Mouse (Mus musculus): ENCODE results near the gene Ppp1r13b. TPM values are rescaled to one million over a fixed set of nuclear protein-coding genes. Genes with fewer than 3 reads are reported as not detected.

Ppp1r13b gene
- polyA plus RNA-seq, 1 experiment: 0.81 TPM

DNA sequence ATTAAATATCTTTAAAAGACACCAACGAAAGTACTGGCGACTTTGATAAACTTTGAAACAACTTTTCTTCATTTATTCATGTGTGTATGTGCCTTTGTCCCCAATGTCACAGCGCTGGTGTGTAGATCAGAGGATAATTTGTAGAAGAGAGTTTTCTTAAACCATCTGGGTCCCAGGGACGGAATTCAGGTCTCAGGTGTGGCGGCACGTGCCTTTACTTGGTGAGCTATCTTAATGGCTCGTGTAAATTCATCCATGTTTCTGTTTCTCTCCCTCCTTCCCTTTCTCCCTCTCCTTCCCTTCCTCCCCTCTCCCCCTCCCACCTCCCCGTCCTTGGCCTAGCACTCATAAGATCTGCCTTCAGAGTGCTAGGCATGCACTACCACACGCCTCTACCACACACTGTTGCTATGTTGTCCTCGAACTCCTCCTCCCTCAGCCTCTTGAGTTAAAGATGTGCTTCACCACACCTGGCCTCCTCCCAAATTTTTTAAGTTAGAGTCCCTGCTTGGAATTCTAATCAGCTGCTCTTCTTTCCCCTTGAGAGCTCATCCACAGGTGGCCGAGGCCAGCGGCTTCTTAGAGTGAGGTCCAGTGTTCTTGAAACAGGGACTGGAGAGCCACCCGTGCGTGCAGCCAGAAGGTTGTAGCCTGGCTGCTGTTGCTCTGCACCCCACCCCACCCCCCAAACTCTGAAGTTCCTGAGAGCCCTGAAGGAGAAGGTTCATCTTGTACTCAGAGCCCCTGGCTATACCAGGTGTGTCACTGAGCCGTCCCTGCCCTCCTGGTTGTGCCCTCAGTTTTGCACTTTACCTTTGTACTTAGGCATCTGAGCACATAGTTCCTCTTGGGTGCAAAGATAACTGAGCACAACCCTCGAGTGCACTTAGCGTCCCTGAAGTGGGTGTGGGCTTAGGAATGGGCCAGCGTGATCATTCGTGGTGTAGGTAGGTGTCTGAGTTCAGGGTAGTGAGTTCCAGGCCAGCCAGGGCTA lies 92.8 kb downstream of the Ppp1r13b start:
- peaks cover 58% of the 10 kb centered on the region for H3K36me3 ChIP-seq (ENCODE audit: control insufficient read depth)
- peaks cover 87% of the 10 kb centered on the region for H3K4me1 ChIP-seq (ENCODE audit: control insufficient read depth)
- H3K4me3 ChIP-seq (replicated peaks): peak overlapping the region; percentile 90
- no peaks in the 10 kb centered on the region for H3K9me3 ChIP-seq (ENCODE audit: control insufficient read depth, low read length)
- no peaks in the 10 kb centered on the region for H3K27me3 ChIP-seq (ENCODE audit: control insufficient read depth)
- TF ChIP-seq GATA1 (IDR thresholded peaks at IDR 0.05; ENCODE audit: low read length) (no peak), TAL1 (IDR thresholded peaks at IDR 0.05; ENCODE audit: low read length) (no peak)

DNA sequence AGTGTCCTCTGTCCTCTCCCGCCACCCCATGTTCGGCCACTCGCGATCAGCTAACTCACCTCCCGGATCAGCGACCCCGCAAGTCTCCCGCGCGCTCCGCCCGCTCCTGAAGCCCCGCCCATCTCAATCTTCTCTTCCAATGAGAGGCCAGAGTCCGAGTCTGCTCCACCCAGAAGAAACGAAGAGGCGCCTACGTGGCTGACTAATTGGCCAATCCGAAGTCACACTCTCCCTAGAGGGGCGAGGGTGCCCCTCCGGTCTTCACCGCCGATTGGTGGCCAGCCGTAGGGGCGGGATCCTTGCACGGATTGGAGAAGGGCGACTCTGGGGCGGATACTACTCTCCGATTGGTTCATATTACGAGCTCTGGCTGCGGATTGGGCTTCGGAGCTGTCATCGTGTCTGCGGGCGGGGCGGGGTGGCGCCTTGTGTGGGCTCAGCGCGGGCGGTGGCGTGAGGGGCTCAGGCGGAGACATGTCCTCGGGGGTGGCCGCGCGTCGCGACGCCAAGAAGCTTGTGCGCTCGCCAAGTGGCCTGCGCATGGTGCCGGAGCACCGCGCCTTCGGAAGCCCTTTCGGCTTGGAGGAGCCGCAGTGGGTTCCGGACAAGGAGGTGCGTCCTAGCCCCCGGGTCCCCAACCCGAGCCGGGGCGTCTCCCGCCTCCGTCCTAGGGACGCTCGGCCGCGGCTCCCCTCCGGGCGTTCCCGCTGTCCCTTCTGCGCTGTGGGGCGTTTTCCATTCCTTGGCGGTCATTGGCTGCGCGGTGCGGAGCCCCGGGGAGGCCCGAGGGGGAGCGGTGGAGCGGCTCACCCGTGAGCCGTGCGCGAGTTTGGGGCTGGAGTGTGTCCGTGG lies 93.9 kb downstream of the Ppp1r13b start, which contains the start of the genes Xrcc3 and Zfyve21:
Xrcc3 (minus strand) TSS at position 108 of the 852 bp plus-strand sequence.
Zfyve21 (plus strand) TSS at position 405 of the 852 bp plus-strand sequence.
- peak within 1 kb of the TSS; percentile 90 for H3K4me3 ChIP-seq (replicated peaks)
- peaks cover 90% of the 10 kb centered on the region for H3K4me1 ChIP-seq (ENCODE audit: control insufficient read depth)
- peaks cover 60% of the 10 kb centered on the region for H3K36me3 ChIP-seq (ENCODE audit: control insufficient read depth)
- no peak for TF ChIP-seq TAL1 (IDR thresholded peaks at IDR 0.05; ENCODE audit: low read length)
- no peak for TF ChIP-seq GATA1 (IDR thresholded peaks at IDR 0.05; ENCODE audit: low read length)
- no peaks in the 10 kb centered on the region for H3K9me3 ChIP-seq (ENCODE audit: control insufficient read depth, low read length)
- H3K27me3 ChIP-seq (ENCODE audit: control insufficient read depth): no peaks in the 10 kb centered on the region

DNA sequence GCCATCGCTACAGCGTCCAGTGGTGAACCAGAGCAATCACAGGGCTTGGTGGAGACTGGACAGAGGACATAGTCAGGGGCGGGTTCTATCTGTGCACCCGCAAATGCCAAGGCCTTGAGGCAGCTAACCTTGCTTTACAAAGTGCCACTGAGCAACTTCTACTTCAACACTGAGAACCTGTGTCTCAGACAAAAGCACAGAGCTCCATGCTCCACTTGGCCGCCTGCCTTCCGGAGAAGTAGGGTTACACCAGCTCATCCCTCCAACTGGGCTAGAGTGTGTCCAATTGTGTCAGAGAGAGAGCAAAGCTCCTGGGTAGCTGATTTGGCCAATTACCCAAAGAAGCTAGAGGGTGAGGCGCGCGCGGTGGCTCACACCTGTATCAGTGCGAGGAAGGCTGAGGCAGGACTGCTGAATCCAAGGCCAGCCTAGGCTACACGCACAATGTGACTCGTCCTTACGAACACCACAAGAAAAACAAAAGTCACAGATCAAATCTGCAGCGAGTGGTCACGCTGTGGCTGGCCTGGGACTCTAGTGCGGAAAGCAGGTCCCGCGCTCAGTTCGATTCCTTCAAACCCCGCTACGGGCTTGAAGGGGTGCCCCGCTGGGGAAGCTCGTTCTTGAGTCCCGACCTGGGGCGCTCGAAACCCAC lies 94.7 kb downstream of the Ppp1r13b start:
- TF ChIP-seq TAL1 (IDR thresholded peaks at IDR 0.05; ENCODE audit: low read length) (no peak), GATA1 (IDR thresholded peaks at IDR 0.05; ENCODE audit: low read length) (no peak)
- H3K9me3 ChIP-seq (ENCODE audit: control insufficient read depth, low read length): no peaks in the 10 kb centered on the region
- peaks cover 85% of the 10 kb centered on the region for H3K4me1 ChIP-seq (ENCODE audit: control insufficient read depth)
- peaks cover 60% of the 10 kb centered on the region for H3K36me3 ChIP-seq (ENCODE audit: control insufficient read depth)
- no peaks in the 10 kb centered on the region for H3K27me3 ChIP-seq (ENCODE audit: control insufficient read depth)
- peak overlapping the region; percentile 90 for H3K4me3 ChIP-seq (replicated peaks)

DNA sequence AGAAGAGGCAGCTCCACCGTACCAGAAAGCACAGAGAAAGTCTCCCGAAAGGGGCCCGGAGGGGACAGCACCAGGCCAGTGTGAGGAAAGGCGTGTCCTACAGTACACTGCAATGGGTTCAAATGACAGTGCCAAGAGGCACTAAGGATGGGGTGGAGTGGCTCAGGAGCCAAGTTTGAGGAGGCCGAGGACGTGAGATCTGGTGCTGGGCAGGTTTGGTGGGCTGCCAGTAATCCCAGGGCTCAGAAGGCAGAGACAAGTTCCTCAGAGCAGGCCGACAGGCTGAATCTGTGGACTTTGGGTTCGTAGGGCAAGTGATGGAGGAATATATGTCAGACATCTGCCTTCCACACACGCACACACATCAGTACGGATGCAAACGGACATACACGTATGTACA lies 95.3 kb downstream of the Ppp1r13b start:
- TF ChIP-seq TAL1 (IDR thresholded peaks at IDR 0.05; ENCODE audit: low read length): no peak
- no peak for TF ChIP-seq GATA1 (IDR thresholded peaks at IDR 0.05; ENCODE audit: low read length)

DNA sequence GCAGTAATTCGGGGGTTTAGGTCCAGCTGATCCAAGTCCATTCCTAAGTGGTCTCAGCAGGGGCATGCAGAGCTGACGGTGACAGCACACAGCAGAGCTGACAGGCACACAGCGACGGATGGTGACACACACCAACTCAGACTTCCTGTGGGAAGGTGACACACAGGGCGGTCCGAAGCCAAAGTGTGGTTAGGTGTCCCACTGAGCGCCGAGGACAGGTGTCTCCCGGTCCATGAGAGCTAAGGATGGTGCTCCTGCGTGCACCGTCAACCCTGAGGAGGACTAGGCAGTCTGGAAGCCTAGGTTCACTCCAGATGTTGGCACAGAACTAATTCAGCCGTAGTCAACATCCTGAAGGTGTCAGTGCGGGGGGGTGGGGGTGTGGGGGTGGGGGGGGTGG lies 95.8 kb downstream of the Ppp1r13b start:
- TF ChIP-seq TAL1 (IDR thresholded peaks at IDR 0.05; ENCODE audit: low read length) (no peak), GATA1 (IDR thresholded peaks at IDR 0.05; ENCODE audit: low read length) (no peak)
- Histone ChIP-seq H3K9me3 (ENCODE audit: control insufficient read depth, low read length) (no peaks in the 10 kb centered on the region), H3K36me3 (ENCODE audit: control insufficient read depth) (peaks cover 63% of the 10 kb centered on the region), H3K27me3 (ENCODE audit: control insufficient read depth) (no peaks in the 10 kb centered on the region), H3K4me3 (replicated peaks) (peak overlapping the region; percentile 9), H3K4me1 (ENCODE audit: control insufficient read depth) (peaks cover 73% of the 10 kb centered on the region)

More for the DNA sequence above, 95.3 kb downstream of the Ppp1r13b start:
- no peaks in the 10 kb centered on the region for H3K27me3 ChIP-seq (ENCODE audit: control insufficient read depth)
- no peaks in the 10 kb centered on the region for H3K9me3 ChIP-seq (ENCODE audit: control insufficient read depth, low read length)
- peak overlapping the region; percentile 90 for H3K4me3 ChIP-seq (replicated peaks)
- peaks cover 79% of the 10 kb centered on the region for H3K4me1 ChIP-seq (ENCODE audit: control insufficient read depth)
- peaks cover 61% of the 10 kb centered on the region for H3K36me3 ChIP-seq (ENCODE audit: control insufficient read depth)

DNA sequence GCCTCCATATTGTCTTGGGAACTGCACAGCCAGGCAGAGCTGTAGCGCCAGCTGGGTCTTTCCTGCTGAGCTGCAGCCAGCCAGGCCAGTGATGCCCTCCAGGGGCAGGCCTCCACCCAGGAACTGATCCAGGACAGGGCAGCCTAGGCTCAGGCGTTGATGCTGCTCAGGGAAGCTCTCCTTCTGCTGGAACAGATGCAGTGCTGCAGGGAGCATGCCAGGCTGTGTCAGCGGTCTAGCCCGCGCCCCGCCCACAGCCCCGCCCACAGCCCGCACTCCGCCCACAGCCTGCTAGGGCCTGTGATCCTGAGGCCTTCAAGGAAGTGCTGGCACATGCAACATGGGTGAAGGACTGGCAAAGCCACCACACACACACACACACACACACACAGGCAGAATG lies 98.1 kb downstream of the Ppp1r13b start:
- H3K27me3 ChIP-seq (ENCODE audit: control insufficient read depth): no peaks in the 10 kb centered on the region
- H3K4me3 ChIP-seq (replicated peaks): no peak overlapping the region
- H3K9me3 ChIP-seq (ENCODE audit: control insufficient read depth, low read length): no peaks in the 10 kb centered on the region
- TF ChIP-seq GATA1 (IDR thresholded peaks at IDR 0.05; ENCODE audit: low read length) (no peak), TAL1 (IDR thresholded peaks at IDR 0.05; ENCODE audit: low read length) (no peak)
- H3K4me1 ChIP-seq (ENCODE audit: control insufficient read depth): peaks cover 50% of the 10 kb centered on the region
- H3K36me3 ChIP-seq (ENCODE audit: control insufficient read depth): peaks cover 73% of the 10 kb centered on the region

DNA sequence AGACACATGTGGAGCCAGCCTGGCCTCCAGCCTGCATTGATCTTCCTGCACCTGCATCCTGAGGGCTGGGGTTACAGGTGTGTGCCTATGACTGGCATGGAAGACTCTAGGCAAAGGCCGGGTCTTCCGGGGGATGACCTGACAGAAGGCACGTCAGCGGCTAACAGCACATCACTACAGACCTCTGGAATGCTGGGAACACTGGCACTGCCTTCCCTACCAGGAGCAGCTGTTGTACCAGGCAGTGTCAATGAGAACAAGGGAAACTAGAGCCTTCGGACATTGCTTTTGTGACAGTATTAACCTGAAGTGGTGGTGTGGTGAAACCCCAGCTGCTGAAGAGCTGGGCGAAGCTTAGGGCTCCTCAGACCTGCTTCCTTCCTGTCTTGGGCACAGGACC lies 99.1 kb downstream of the Ppp1r13b start:
- Histone ChIP-seq H3K4me1 (ENCODE audit: control insufficient read depth) (peaks cover 45% of the 10 kb centered on the region), H3K36me3 (ENCODE audit: control insufficient read depth) (peaks cover 83% of the 10 kb centered on the region)
- TF ChIP-seq GATA1 (IDR thresholded peaks at IDR 0.05; ENCODE audit: low read length): no peak
- no peak for TF ChIP-seq TAL1 (IDR thresholded peaks at IDR 0.05; ENCODE audit: low read length)

DNA sequence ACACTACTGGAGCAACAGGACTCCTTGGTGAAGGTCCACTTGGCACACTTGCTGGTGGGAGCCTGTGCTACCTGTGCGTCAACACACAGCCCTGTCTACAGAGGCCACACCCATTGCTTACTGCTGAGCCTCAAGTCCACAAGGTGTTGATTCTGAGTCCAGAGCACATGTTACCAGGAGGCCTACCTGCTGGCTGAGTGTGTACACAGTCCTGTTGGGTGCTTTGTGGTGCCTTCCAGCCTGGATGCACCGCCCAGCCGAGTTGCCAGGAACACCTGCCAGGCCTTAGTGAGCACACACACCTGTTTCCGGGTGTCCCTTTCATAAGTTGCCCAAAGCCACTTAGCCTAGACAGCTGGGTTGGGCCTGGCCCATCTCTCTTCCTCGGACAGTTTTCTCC lies 104.4 kb downstream of the Ppp1r13b start:
- Histone ChIP-seq H3K36me3 (ENCODE audit: control insufficient read depth) (peaks cover 92% of the 10 kb centered on the region), H3K4me1 (ENCODE audit: control insufficient read depth) (no peaks in the 10 kb centered on the region), H3K27me3 (ENCODE audit: control insufficient read depth) (no peaks in the 10 kb centered on the region), H3K4me3 (replicated peaks) (no peak overlapping the region), H3K9me3 (ENCODE audit: control insufficient read depth, low read length) (no peaks in the 10 kb centered on the region)
- no peak for TF ChIP-seq GATA1 (IDR thresholded peaks at IDR 0.05; ENCODE audit: low read length)
- TF ChIP-seq TAL1 (IDR thresholded peaks at IDR 0.05; ENCODE audit: low read length): no peak

More for the DNA sequence above, 99.1 kb downstream of the Ppp1r13b start:
- H3K9me3 ChIP-seq (ENCODE audit: control insufficient read depth, low read length): no peaks in the 10 kb centered on the region
- no peak overlapping the region for H3K4me3 ChIP-seq (replicated peaks)
- H3K27me3 ChIP-seq (ENCODE audit: control insufficient read depth): no peaks in the 10 kb centered on the region
